Mouse (Mus musculus) heart, embryonic 14.5 days (tissue): Measurements from ENCODE around the gene Acsl5. TPM values are rescaled to one million over a fixed set of nuclear protein-coding genes. Genes with fewer than 3 reads are reported as not detected.

Source experiments
- ATAC-seq: fragments of 200-750 bp; cut with Nextera tagmentation; 2 replicates; pipeline ENCODE4 v1.8.0; 2017; ENCODE audit warnings: low read depth, moderate TSS enrichment; ENCODE audit not compliant: insufficient number of reproducible peaks, insufficient read depth, low FRiP score
- H3K27ac ChIP-seq, 2 experiments: fragments of 200-500 bp in 1 of 2; fragments of 300-500 bp in 1 of 2; sonication (generic) in 1 of 2; replicated peaks in 1 of 2; 2 replicates each; pipeline ENCODE4 v1.5.1; 2012 to 2014; ENCODE audit warnings: low read depth in 2 of 2, low read length in 2 of 2, control low read depth in 1 of 2, mild to moderate bottlenecking in 1 of 2, mixed read lengths in 1 of 2; ENCODE audit not compliant: control insufficient read depth in 1 of 2, insufficient read depth in 1 of 2
- H3K27me3 ChIP-seq: fragments of 300-500 bp; sonication (generic); 2 replicates; pipeline ENCODE4 v1.6.1; 2014; ENCODE audit warnings: mild to moderate bottlenecking, low read length, control low read depth; ENCODE audit not compliant: control insufficient read depth, insufficient read depth
- H3K36me3 ChIP-seq: fragments of 300-500 bp; sonication (generic); 2 replicates; pipeline ENCODE4 v1.6.1; 2014; ENCODE audit warnings: mild to moderate bottlenecking, control low read depth, low read length, mixed read lengths; ENCODE audit not compliant: control insufficient read depth, insufficient read depth
- H3K4me1 ChIP-seq, 2 experiments: fragments of 200-500 bp in 1 of 2; fragments of 300-500 bp in 1 of 2; sonication (generic) in 1 of 2; 2 replicates each; pipeline ENCODE4 v1.6.1; 2012 to 2014; ENCODE audit warnings: low read length in 2 of 2, control low read depth in 1 of 2, mixed read lengths in 1 of 2; ENCODE audit not compliant: control insufficient read depth in 2 of 2, insufficient read depth in 2 of 2
- H3K4me2 ChIP-seq: fragments of 300-500 bp; sonication (generic); 2 replicates; pipeline ENCODE4 v1.6.1; 2014; ENCODE audit warnings: mild to moderate bottlenecking, low read length
- H3K4me3 ChIP-seq, 2 experiments: fragments of 200-500 bp in 1 of 2; fragments of 300-500 bp in 1 of 2; sonication (generic) in 1 of 2; 2 replicates each; pipeline ENCODE4 v1.5.1; 2012 to 2014; ENCODE audit warnings: low read length in 2 of 2, mild to moderate bottlenecking in 2 of 2, control low read depth in 1 of 2, low read depth in 1 of 2, moderate library complexity in 1 of 2; ENCODE audit not compliant: control insufficient read depth in 1 of 2, insufficient read depth in 1 of 2
- H3K9ac ChIP-seq: fragments of 300-500 bp; sonication (generic); 2 replicates; pipeline ENCODE4 v1.6.1; 2014; ENCODE audit warnings: mild to moderate bottlenecking, low read length
- H3K9me3 ChIP-seq: fragments of 300-500 bp; sonication (generic); 2 replicates; pipeline ENCODE4 v1.6.1; 2016; ENCODE audit warnings: low read length, control low read depth; ENCODE audit not compliant: control insufficient read depth
- WGBS: fragments of 180-500 bp; shearing (Covaris S2); extraction: QIAGEN DNeasy Blood & Tissue Kit; methylation state at CpG from one replicate; pipeline ENCODE4 v1.1.7; 2014; 5-methylcytosine and 5-hydroxymethylcytosine counted together
- polyA plus RNA-seq: library from polyadenylated mRNA; unstranded; fragments of >200 nt; fragmentation: Nextera tagmentation; extraction: Ambion mirVana; gene quantifications from 2 replicates; pipeline ENCODE4 v1.2.1, GENCODE M21; 2014

Acsl5 gene
- polyA plus RNA-seq, 1 experiment from 2014 or later: 30.7 TPM

DNA sequence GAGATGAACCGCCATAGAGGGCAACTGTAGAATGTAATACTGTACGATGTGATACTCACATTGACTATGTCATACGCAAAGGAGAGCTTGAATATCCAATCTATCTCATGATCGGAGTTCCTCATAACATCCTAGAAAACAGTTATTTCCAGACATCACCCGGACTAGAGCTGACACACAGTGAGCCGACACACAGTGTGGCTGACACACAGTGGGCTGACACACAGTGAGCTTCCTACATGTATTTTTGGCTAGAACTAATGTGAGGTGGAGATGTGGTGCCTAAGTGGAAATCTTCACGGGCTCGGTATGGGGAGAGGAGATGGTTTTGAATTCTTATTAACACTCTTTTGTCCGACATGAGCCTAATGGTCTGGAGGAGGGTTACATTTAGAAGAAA is 29.5 kb upstream of the Acsl5 start:
- H3K4me1 ChIP-seq: peaks cover 5 to 9% of the 10 kb centered on the region in 2 experiments; a peak in 2 of 4 replicates
- no peak overlapping the region for H3K9ac ChIP-seq
- H3K9me3 ChIP-seq: no peaks in the 10 kb centered on the region
- no peak overlapping the region for H3K27ac ChIP-seq
- ATAC-seq: no peak
- no peaks in the 10 kb centered on the region for H3K27me3 ChIP-seq
- no peaks in the 10 kb centered on the region for H3K36me3 ChIP-seq
- H3K4me3 ChIP-seq: no peak overlapping the region
- 83% methylated on average over 9 of the region's 9 CpGs for WGBS
- H3K4me2 ChIP-seq: no peak overlapping the region

DNA sequence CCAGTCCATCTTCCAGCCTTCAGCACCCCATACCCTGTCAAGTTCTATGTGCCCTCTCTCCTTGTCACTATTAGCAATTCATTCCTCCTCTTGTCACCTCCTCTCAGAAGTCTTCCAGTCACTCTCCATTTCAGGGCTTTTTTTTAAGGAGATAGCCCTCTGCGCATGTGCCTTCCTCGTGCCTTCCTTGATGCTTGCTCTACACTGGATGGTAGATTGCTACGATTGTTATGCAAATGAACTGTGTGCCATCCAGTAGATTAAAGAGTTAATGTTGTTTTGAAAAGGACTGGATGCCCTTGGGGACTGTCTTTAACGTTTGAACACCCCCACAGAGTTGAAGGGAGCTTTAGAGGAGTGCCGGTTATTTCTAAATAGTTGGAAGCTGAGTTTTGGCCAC is 25.1 kb upstream of the Acsl5 start:
- H3K4me1 ChIP-seq: peaks cover 0 to 5% of the 10 kb centered on the region in 2 experiments; a peak in 2 of 4 replicates
- H3K36me3 ChIP-seq: no peaks in the 10 kb centered on the region
- no peak for ATAC-seq
- H3K9ac ChIP-seq: no peak overlapping the region
- H3K27me3 ChIP-seq: no peaks in the 10 kb centered on the region
- H3K9me3 ChIP-seq: no peaks in the 10 kb centered on the region
- no peak overlapping the region for H3K27ac ChIP-seq
- no peak overlapping the region for H3K4me3 ChIP-seq
- 64% methylated on average over 5 of the region's 5 CpGs for WGBS
- H3K4me2 ChIP-seq: no peak overlapping the region

- H3K27ac ChIP-seq: no peak overlapping the region
- no peak for ATAC-seq
- peaks cover 1 to 5% of the 10 kb centered on the region in 2 experiments; a peak in 3 of 4 replicates for H3K4me1 ChIP-seq
- no peaks in the 10 kb centered on the region for H3K27me3 ChIP-seq
- H3K9me3 ChIP-seq: no peaks in the 10 kb centered on the region
- H3K4me2 ChIP-seq: no peak overlapping the region
- 71% methylated on average over 7 of the region's 7 CpGs for WGBS
- no peak overlapping the region for H3K9ac ChIP-seq
- H3K36me3 ChIP-seq: no peaks in the 10 kb centered on the region
- H3K4me3 ChIP-seq: no peak overlapping the region
Measured at GRCm38 (mm10) chr19:55227135-55227534, 24.6 kb upstream of the Acsl5 start.

GRCm38 (mm10) chr19:55231081-55231480 is 20.7 kb upstream of the Acsl5 start:
- ATAC-seq: no peak
- Histone ChIP-seq H3K27me3 (no peaks in the 10 kb centered on the region), H3K4me3 (no peak overlapping the region), H3K27ac (no peak overlapping the region), H3K4me1 (peaks cover 3 to 5% of the 10 kb centered on the region in 2 experiments; a peak in 3 of 4 replicates), H3K9me3 (no peaks in the 10 kb centered on the region), H3K4me2 (no peak overlapping the region), H3K9ac (no peak overlapping the region), H3K36me3 (no peaks in the 10 kb centered on the region)
- WGBS: 68% methylated on average over 10 of the region's 10 CpGs

DNA sequence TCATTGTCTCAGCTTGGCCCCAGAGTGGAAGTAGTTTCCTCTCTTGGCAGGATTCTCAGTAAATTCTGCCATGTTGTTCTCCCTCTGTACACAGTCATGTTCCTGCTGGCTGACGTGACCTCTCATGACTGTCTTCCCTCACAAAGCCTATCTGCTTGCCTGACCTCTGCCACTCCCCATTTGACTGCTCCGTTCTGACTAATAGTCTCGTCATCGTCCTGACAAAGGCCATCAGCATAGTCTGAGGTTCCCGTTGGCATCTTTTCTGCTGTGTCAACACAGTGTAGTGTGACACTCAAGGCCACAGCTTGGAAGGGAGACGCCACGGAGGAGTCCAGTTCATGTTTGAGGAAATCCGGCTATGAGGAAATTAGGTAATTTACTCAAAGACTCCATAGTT is 19.6 kb upstream of the Acsl5 start:
- no peaks in the 10 kb centered on the region for H3K9me3 ChIP-seq
- 0 out of 2 replicates have a peak, but pooled peaks have one; percentile 47 for ATAC-seq
- H3K4me1 ChIP-seq: peaks cover 3 to 5% of the 10 kb centered on the region in 2 experiments; a peak in 3 of 4 replicates
- peak overlapping the region in 1 of 2 experiments; percentile 56; a peak in 2 of 4 replicates for H3K27ac ChIP-seq
- 34% methylated on average over 8 of the region's 8 CpGs for WGBS
- H3K4me3 ChIP-seq: no peak overlapping the region
- H3K27me3 ChIP-seq: no peaks in the 10 kb centered on the region
- H3K9ac ChIP-seq: no peak overlapping the region
- H3K36me3 ChIP-seq: no peaks in the 10 kb centered on the region
- no peak overlapping the region for H3K4me2 ChIP-seq

DNA sequence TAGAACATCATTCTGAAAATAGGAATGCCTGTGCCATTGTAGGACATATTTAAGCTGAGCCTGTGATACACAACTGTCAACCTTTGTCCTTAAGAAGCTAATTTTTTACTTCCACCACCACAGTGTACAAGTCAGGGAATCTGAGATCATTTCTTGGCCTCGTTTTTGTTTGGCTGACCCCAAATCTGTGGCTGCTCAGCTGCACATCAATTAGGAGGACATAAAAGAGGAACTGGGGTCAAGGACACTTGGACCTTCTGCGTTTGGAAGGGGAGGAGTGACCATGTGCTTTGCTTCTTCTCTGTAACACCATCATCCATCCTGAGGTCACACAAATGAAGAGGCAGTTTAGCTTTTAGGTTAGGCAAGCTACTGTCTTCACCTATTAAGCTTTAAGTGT is 15.7 kb upstream of the Acsl5 start:
- Histone ChIP-seq H3K27ac (no peak overlapping the region), H3K36me3 (no peaks in the 10 kb centered on the region), H3K27me3 (no peaks in the 10 kb centered on the region), H3K9me3 (no peaks in the 10 kb centered on the region), H3K4me2 (no peak overlapping the region), H3K4me1 (peaks cover 4 to 5% of the 10 kb centered on the region in 2 experiments; a peak in 3 of 4 replicates), H3K4me3 (no peak overlapping the region), H3K9ac (no peak overlapping the region)
- ATAC-seq: no peak
- WGBS: 62% methylated on average over 2 of the region's 2 CpGs

GRCm38 (mm10) chr19:55236564-55236963 is 15.2 kb upstream of the Acsl5 start:
- no peak overlapping the region for H3K9ac ChIP-seq
- no peak overlapping the region for H3K27ac ChIP-seq
- no peaks in the 10 kb centered on the region for H3K27me3 ChIP-seq
- H3K4me2 ChIP-seq: no peak overlapping the region
- H3K4me1 ChIP-seq: peaks cover under 1 to 4% of the 10 kb centered on the region in 2 experiments; a peak in 2 of 4 replicates
- 70% methylated on average over 5 of the region's 5 CpGs for WGBS
- H3K36me3 ChIP-seq: no peaks in the 10 kb centered on the region
- H3K9me3 ChIP-seq: no peaks in the 10 kb centered on the region
- ATAC-seq: no peak
- no peak overlapping the region for H3K4me3 ChIP-seq

DNA sequence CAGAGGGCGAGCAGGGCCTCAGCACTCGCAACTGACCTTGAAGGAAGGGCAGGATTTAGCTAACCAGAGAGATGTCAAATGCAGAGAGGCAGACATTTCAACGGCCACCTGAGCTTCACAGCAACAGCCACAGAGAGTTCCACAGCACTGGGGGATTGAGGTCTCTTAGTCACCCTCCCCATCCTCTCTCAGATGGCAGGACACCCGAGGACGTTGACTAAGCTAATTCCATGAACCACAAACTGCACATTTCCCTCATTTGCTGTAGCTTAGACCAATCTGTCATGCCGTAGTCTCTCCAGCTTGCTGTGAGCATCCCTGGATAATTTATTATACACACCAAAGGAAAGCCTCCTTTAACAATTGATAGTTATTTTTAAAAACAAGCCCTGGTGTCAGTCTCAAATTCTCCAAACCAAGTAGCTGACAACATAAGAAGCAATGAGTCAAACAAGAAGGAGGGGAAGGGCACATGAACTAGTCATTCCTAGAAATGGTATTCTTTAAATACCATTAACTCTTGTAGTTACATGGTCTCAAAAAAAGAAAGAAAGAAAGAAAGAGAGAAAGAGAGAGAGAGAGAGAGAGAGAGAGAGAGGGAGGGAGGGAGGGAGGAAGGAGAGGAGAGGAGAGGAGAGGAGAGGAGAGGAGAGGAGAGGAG is 11.8 kb upstream of the Acsl5 start:
- H3K9ac ChIP-seq: no peak overlapping the region
- H3K4me3 ChIP-seq: no peak overlapping the region
- 54% methylated on average over 6 of the region's 6 CpGs for WGBS
- peaks cover 3 to 4% of the 10 kb centered on the region in 2 experiments; a peak in 3 of 4 replicates for H3K4me1 ChIP-seq
- H3K9me3 ChIP-seq: no peaks in the 10 kb centered on the region
- no peak overlapping the region for H3K4me2 ChIP-seq
- H3K27ac ChIP-seq: no peak overlapping the region
- ATAC-seq: no peak
- no peaks in the 10 kb centered on the region for H3K36me3 ChIP-seq
- no peaks in the 10 kb centered on the region for H3K27me3 ChIP-seq
